Mouse (Mus musculus) G1E (cell line): Measurements from ENCODE around the gene Tnrc18. TPM values are rescaled to one million over a fixed set of nuclear protein-coding genes. Genes with fewer than 3 reads are reported as not detected.

Experiments used
- ATAC-seq: 2 replicates; pipeline ENCODE4 v1.8.0; 2016; ENCODE audit warnings: mild to moderate bottlenecking; ENCODE audit not compliant: insufficient number of reproducible peaks, poor library complexity, low FRiP score, severe bottlenecking; ENCODE audit errors: extremely low read depth
- DNase-seq: peaks from one replicate; pipeline ENCODE4 v3.0.0; 2012; ENCODE audit warnings: low spot score
- H3K27me3 ChIP-seq: 2 replicates; pipeline ENCODE4 v1.6.1; 2012; ENCODE audit warnings: mild to moderate bottlenecking, low read length, inconsistent platforms; ENCODE audit not compliant: insufficient read depth
- H3K36me3 ChIP-seq: replicated peaks from 2 replicates; pipeline ENCODE3; 2012; ENCODE audit warnings: mild to moderate bottlenecking, inconsistent platforms
- H3K4me1 ChIP-seq: 2 replicates; pipeline ENCODE4 v1.6.1; 2012; ENCODE audit warnings: low read depth, low read length, inconsistent platforms, mixed read lengths; ENCODE audit not compliant: insufficient read depth
- H3K4me3 ChIP-seq: 2 replicates; pipeline ENCODE4 v1.5.1; 2012; ENCODE audit warnings: low read depth, mild to moderate bottlenecking, inconsistent platforms, low read length, moderate library complexity, mixed read lengths
- H3K9me3 ChIP-seq: replicated peaks from 2 replicates; pipeline ENCODE4 v1.6.1; 2012; ENCODE audit warnings: inconsistent platforms
- CTCF ChIP-seq: IDR thresholded peaks from 2 replicates; pipeline ENCODE4 v1.5.1; 2012; ENCODE audit warnings: low read depth, low read length, inconsistent platforms, mixed read lengths
- GATA1 ChIP-seq: IDR thresholded peaks from 2 replicates; pipeline ENCODE4 v1.6.1; 2012; ENCODE audit warnings: borderline replicate concordance, low read length, inconsistent platforms, mixed read lengths
- GATA2 ChIP-seq: IDR thresholded peaks from 2 replicates; pipeline ENCODE4 v1.6.1; 2012; ENCODE audit warnings: low read depth, low read length, inconsistent platforms, borderline replicate concordance
- POLR2AphosphoS5 ChIP-seq: IDR thresholded peaks from 2 replicates; pipeline ENCODE4 v1.6.1; 2012; ENCODE audit warnings: low read depth, low read length, inconsistent platforms; ENCODE audit not compliant: insufficient replicate concordance
- TAL1 ChIP-seq: conservative IDR thresholded peaks from 2 replicates; pipeline ENCODE4 v1.6.1; 2012; ENCODE audit warnings: low read depth, low read length, inconsistent platforms, mixed read lengths
- polyA plus RNA-seq: library from polyadenylated mRNA; stranded (reverse); fragments of >175 nt; gene quantifications from 2 replicates; pipeline ENCODE4 v1.2.3, GENCODE M21; 2012
- total RNA-seq, 2 experiments: library from RNA; stranded (forward) in 1 of 2; stranded (reverse) in 1 of 2; fragments of 200-1000 nt in 1 of 2; fragments of >200 nt in 1 of 2; fragmentation: Nextera tagmentation in 1 of 2; gene quantifications; 2 replicates each; pipeline ENCODE4 v1.2.3; 2014 to 2017

Tnrc18 gene
- total and polyA plus RNA-seq, 3 experiments: 5.4 to 81.6 (median 36.3) TPM

DNA sequence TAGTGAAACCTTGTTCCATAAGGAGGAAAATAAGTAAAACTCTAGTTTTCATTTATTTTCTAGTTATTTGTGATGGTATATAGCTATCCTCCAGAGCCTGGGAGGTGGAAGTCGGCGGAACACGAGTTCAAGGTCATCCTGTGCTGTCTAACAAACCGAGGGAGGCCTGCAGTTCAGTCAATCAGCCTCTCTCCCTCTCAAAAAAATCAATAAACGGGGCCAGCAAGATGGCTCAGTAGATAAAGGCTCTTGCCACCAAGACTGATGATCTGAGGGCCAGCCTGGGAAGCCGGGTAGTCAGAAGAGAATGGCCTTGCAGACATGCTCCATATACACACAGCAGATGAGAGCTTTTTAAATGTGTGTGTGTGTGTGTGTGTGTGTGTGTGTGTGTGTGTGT, 6.6 kb upstream of the Tnrc18 start:
- H3K9me3 ChIP-seq: no peaks in the 10 kb centered on the region
- H3K27me3 ChIP-seq: peaks cover 50% of the 10 kb centered on the region

GRCm38 (mm10) chr5:142823096-142824062, 5.9 kb upstream of the Tnrc18 start:
- ATAC-seq: no peak
- Histone ChIP-seq H3K4me3 (peak overlapping the region; percentile 73), H3K4me1 (peaks cover 60% of the 10 kb centered on the region), H3K9me3 (no peaks in the 10 kb centered on the region), H3K27me3 (peaks cover 56% of the 10 kb centered on the region), H3K36me3 (no peaks in the 10 kb centered on the region)
- peak; percentile 32 for DNase-seq
- TF ChIP-seq TAL1: no peak
- TF ChIP-seq GATA2: no peak
- no peak for TF ChIP-seq GATA1
- TF ChIP-seq CTCF: no peak
- no peak for TF ChIP-seq POLR2AphosphoS5

More for the DNA sequence above, 6.6 kb upstream of the Tnrc18 start:
- Histone ChIP-seq H3K36me3 (no peaks in the 10 kb centered on the region), H3K4me3 (no peak overlapping the region; the same call in 1 of the 2 replicates), H3K4me1 (peaks cover 56% of the 10 kb centered on the region)
- DNase-seq (no peak), ATAC-seq (no peak)
- no peak for TF ChIP-seq TAL1
- no peak for TF ChIP-seq CTCF

- Histone ChIP-seq H3K4me3 (peak overlapping the region; percentile 73), H3K9me3 (no peaks in the 10 kb centered on the region), H3K4me1 (peaks cover 66% of the 10 kb centered on the region), H3K36me3 (no peaks in the 10 kb centered on the region), H3K27me3 (peaks cover 64% of the 10 kb centered on the region)
- no peak for ATAC-seq
- TF ChIP-seq TAL1 (no peak), POLR2AphosphoS5 (no peak)
- peak; percentile 56 for DNase-seq
These were observed 5.0 kb upstream of the Tnrc18 start for GRCm38 (mm10) chr5:142822286-142823095.

DNA sequence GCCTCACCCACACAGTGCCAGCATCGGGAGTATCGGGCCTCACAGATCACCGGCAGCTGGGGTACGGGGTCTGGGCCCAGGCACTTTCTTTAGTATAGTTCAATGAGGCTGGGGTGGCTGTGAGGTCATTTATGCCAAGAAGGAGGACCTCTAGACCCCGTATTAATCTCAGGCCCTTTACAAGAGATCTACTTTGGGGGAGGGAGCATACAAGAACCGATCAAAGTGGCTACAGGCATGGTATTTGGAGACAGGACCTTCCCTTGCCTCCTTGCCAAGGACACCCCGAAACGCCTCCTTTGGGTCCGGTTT, 4.5 kb upstream of the Tnrc18 start:
- ATAC-seq (no peak), DNase-seq (no peak)
- no peak for TF ChIP-seq TAL1
- no peak for TF ChIP-seq GATA2
- no peak for TF ChIP-seq POLR2AphosphoS5
- no peak for TF ChIP-seq GATA1
- TF ChIP-seq CTCF: no peak
- peaks cover 66% of the 10 kb centered on the region for H3K27me3 ChIP-seq
- peaks cover 71% of the 10 kb centered on the region for H3K4me1 ChIP-seq
- peaks cover 5% of the 10 kb centered on the region for H3K9me3 ChIP-seq
- no peaks in the 10 kb centered on the region for H3K36me3 ChIP-seq
- H3K4me3 ChIP-seq: peak overlapping the region; percentile 73

DNA sequence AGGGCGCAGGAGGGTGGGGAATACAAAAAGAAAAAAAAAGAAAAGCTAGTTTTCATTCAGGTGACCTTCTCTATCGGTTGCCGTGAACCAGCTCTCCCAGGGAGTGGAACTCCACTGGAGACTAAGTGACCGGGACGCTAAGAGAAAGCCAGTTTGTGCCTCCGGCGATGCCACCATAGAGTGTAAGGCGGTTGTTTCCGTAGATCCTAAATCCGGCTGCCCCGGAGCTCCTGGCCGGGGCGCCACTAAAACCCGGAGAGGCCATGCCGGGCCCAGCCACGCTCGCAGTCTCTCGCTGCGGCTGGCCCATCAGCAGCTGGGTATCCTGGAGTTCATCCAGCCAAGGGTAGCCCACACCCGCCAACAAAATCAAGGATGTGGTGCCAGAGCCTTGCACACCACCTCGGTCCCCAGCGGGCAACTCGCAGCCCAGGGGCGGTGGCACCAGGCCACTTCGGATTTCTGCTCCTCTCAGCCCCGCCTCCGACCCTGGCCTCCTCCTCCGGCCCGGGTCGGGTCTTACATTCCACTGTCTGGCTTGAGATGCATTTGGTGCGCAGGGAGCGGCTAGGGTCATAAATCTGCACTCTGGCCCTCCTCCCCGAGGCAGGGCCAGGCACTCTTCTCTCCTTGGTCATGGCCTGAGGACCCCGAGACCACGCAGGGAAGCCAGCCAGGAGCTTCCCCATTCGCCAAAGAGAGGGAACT, 4.0 kb upstream of the Tnrc18 start:
- peaks cover 8% of the 10 kb centered on the region for H3K9me3 ChIP-seq
- peak; percentile 22; the same call in 1 of the 2 replicates for ATAC-seq
- TF ChIP-seq POLR2AphosphoS5: no peak
- no peak for TF ChIP-seq CTCF
- no peak for TF ChIP-seq GATA2
- TF ChIP-seq TAL1: no peak
- no peak for TF ChIP-seq GATA1
- no peaks in the 10 kb centered on the region for H3K36me3 ChIP-seq
- H3K4me3 ChIP-seq: peak overlapping the region; percentile 73
- peaks cover 67% of the 10 kb centered on the region for H3K4me1 ChIP-seq
- H3K27me3 ChIP-seq: peaks cover 70% of the 10 kb centered on the region
- DNase-seq: peak; percentile 69
